Mouse (Mus musculus) C2C12 (cell line): ENCODE results near the gene Aldh3b3. TPM values are rescaled to one million over a fixed set of nuclear protein-coding genes. Genes with fewer than 3 reads are reported as not detected.

ENCODE experiments used
- H3K27me3 ChIP-seq: one replicate; pipeline ENCODE4 v1.6.1; 2011; ENCODE audit not compliant: control insufficient read depth, insufficient read depth, insufficient read length
- H3K36me3 ChIP-seq: one replicate; pipeline ENCODE4 v1.6.1; 2011; ENCODE audit not compliant: control insufficient read depth, insufficient read depth
- H3K4me3 ChIP-seq: one replicate; pipeline ENCODE4 v1.5.1; 2011; ENCODE audit warnings: mild to moderate bottlenecking, control low read depth; ENCODE audit not compliant: poor library complexity, insufficient read depth, severe bottlenecking
- H3K79me2 ChIP-seq: one replicate; pipeline ENCODE4 v1.6.1; 2011; ENCODE audit not compliant: control insufficient read depth, insufficient read depth
- H3K79me3 ChIP-seq: one replicate; pipeline ENCODE4 v1.6.1; 2011; ENCODE audit warnings: low read depth, control low read depth
- H3ac ChIP-seq: one replicate; pipeline ENCODE3; 2011; ENCODE audit warnings: low read depth; ENCODE audit not compliant: control insufficient read depth, insufficient read length
- CEBPB ChIP-seq: IDR thresholded peaks from one replicate; pipeline ENCODE4 v1.6.1; 2011; ENCODE audit warnings: low read depth, mild to moderate bottlenecking, control low read depth, moderate library complexity
- CTCF ChIP-seq: IDR thresholded peaks from one replicate; pipeline ENCODE4 v1.5.1; 2011; ENCODE audit not compliant: control insufficient read depth, insufficient read depth, insufficient read length
- FOSL1 ChIP-seq: IDR thresholded peaks from one replicate; pipeline ENCODE4 v1.8.0; 2011; ENCODE audit warnings: mild to moderate bottlenecking, low read length; ENCODE audit not compliant: poor library complexity, insufficient read depth, severe bottlenecking
- MAX ChIP-seq: IDR thresholded peaks from one replicate; pipeline ENCODE4 v1.6.1; 2011; ENCODE audit warnings: mild to moderate bottlenecking, control low read depth
- MYOD1 ChIP-seq: IDR thresholded peaks from one replicate; pipeline ENCODE4 v1.6.1; 2011; ENCODE audit warnings: low read depth; ENCODE audit not compliant: control insufficient read depth, insufficient read length
- MYOG ChIP-seq: IDR thresholded peaks from one replicate; pipeline ENCODE4 v1.6.1; 2011; ENCODE audit not compliant: control insufficient read depth, insufficient read length; ENCODE audit errors: extremely low read depth
- USF1 ChIP-seq: IDR thresholded peaks from one replicate; pipeline ENCODE4 v1.6.1; 2011; ENCODE audit warnings: low read depth, mild to moderate bottlenecking, control low read depth, moderate library complexity
- polyA plus RNA-seq: library from polyadenylated mRNA; unstranded; fragments of >200 nt; fragmentation: generic; extraction: Trizol; gene quantifications from one replicate; pipeline ENCODE4 v1.2.1, GENCODE M21; 2012; ENCODE audit warnings: missing spikeins

The Aldh3b3 gene
- polyA plus RNA-seq, 1 experiment = not detected

DNA sequence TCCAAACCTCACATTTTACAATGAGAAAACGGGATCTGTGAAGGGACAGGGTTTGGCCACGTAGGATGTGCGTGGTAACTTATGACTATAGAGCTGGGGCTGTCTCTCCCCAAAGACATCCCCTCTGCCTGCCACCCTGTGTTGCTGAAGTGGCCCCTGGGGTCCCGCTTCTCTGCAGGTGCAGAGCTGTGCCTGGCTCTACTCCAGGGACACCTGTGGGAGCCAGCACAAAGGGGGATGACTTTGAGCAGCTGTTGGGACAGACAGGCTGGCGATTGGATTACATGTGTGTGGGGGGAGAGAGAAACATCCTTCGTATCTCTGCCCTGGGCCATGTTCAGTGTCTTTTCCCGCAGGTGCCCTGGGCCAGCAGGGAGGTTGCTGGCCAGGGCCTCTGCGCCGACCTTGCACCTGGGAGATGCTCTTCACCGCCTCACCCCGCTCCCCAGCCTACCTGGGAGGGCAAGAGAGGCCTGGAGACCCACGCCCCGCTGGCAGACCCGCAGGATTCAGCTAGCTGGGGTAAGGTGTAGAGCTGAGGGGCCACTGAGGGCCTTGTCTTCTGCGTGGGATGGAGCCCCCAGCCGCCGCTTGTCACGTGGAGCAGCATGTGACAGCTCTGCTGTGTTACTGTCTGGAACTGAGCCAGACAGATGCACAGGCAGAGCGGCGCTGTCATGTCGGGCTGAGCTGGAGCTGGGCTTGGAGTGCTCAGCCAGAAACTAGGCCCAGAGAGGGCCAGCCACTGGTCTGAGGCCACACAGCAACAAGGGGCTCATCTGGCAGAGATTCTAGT is 28.0 kb upstream of the Aldh3b3 start:
- no peaks in the 10 kb centered on the region for H3K79me2 ChIP-seq
- H3ac ChIP-seq = no peak overlapping the region
- TF ChIP-seq MYOG (no peak), MYOD1 (no peak)
- no peaks in the 10 kb centered on the region for H3K79me3 ChIP-seq
- no peaks in the 10 kb centered on the region for H3K27me3 ChIP-seq
- H3K4me3 ChIP-seq = no peak overlapping the region
- H3K36me3 ChIP-seq = no peaks in the 10 kb centered on the region

DNA sequence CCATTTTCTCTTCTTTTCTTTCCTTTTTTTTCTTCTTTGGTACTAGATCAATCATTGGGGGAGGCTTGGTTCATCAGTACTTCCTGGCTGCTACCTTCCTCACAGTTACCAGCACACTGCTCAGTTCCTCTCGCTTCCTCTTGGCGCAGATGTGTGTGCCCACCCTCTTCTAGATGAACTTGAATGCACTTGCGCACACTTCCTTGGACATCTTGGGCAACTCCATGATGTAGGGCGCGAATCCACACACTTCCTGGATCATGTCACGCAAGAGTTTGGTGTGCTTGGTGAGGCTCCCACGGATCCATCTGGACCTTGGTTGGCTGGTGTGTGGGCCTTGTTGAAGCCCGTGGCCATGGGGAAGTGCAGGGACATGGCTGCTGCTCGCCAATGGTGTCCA is 26.7 kb upstream of the Aldh3b3 start:
- H3K79me3 ChIP-seq = no peaks in the 10 kb centered on the region
- no peak overlapping the region for H3K4me3 ChIP-seq
- no peak for TF ChIP-seq MAX
- no peak for TF ChIP-seq FOSL1
- no peak for TF ChIP-seq MYOG
- no peak overlapping the region for H3ac ChIP-seq
- H3K36me3 ChIP-seq = no peaks in the 10 kb centered on the region
- H3K27me3 ChIP-seq = no peaks in the 10 kb centered on the region
- no peaks in the 10 kb centered on the region for H3K79me2 ChIP-seq

DNA sequence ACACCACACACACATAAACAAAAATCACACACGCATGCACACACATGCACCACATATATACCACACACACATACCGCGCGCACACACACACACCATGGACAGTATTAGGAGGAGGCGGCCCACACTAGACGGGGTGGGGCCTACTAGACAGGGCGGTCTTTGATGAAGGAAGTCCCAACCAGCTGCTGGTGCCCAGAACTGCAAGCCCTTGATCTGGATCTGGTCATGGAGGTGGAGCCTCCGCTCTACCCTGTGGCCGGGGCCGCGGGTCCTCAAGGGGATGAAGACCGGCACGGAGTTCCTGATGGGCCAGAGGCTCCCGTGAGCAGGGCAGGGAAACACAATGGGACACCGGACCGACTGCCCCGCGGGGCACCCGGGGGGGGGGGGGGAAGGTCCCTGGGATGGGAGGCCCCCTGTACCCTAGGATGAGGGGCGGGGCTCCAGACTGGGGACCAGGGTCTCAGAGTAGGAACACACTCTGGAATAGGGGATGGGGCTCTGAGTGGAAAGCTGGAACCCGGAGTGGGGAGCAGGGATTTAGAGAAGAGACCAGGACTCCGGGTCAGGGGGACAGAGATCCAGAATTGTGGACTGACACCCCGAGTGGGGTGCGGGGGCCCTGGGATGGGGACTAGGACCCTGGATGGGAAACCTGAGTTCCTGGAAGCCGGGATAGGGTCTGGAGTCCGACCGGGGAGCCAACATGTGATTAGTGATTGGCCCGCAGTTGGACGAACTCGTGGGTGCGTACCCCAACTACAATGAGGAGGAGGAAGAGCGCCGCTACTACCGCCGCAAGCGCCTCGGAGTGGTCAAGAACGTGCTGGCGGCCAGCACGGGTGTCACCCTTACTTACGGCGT is 23.2 kb upstream of the Aldh3b3 start, which contains the start of gene Unc93b1:
Gene Unc93b1, plus strand, starts transcription at position 155 of the 864 bp plus-strand sequence.
- TF ChIP-seq MYOD1 (no peak), USF1 (no peak), CTCF (no peak), MAX (no peak), FOSL1 (no peak), MYOG (no peak), CEBPB (no peak)
- H3K27me3 ChIP-seq = no peaks in the 10 kb centered on the region
- H3K79me2 ChIP-seq = no peaks in the 10 kb centered on the region

DNA sequence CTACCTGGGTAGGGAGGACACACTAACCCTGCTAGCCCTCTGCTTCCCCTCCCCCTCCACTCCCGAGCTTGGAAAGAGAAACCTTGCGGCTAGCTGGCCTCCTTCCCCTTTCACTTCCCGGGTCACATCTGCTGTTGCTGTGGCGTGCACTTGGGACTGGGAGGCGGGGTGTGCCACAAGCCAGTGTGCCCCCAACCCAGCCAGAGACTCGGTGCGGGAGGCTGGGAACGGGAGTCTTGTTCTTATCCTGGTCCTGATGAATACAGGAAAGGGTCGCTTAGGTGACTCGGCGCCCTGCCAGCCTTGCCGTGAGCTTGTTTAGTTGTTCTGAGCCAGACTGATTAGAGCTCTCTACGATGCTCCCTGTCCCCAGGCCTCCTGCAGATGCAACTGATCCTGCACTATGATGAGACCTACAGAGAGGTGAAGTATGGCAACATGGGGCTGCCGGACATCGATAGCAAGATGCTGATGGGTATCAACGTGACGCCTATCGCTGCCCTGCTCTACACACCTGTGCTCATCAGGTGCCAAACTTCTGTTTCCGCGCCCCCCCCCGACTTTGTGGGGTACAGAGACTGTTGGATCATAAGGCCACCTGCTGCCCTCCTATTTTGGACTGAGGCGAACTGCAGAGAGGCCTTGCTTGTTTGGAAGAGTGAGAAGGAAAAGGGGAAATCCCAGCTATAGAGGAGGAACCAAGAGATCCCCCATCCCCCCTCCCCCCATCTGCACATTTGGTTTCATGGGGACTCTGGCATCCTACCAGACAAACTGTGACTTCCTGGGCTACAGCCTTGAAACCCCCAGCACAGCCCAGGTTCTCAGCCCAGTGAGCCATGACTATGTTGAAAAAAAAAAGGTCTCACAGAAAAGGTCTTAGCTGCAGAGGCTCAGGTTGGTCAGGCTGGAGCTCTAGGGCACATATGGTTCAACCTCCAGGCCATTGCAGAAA is 22.3 kb upstream of the Aldh3b3 start:
- no peaks in the 10 kb centered on the region for H3K79me3 ChIP-seq
- H3K36me3 ChIP-seq = no peaks in the 10 kb centered on the region
- no peak overlapping the region for H3ac ChIP-seq
- no peaks in the 10 kb centered on the region for H3K79me2 ChIP-seq
- H3K4me3 ChIP-seq = peak overlapping the region; percentile 0
- no peaks in the 10 kb centered on the region for H3K27me3 ChIP-seq
- TF ChIP-seq MYOD1 (no peak), MAX (no peak), FOSL1 (no peak), USF1 (no peak), CEBPB (no peak), MYOG (no peak), CTCF (no peak)

More for the DNA sequence above, 23.2 kb upstream of the Aldh3b3 start, which contains the start of gene Unc93b1:
- Histone ChIP-seq H3K36me3 (no peaks in the 10 kb centered on the region), H3K4me3 (peak within 1 kb of the TSS; percentile 0), H3ac (no peak within 1 kb of the TSS), H3K79me3 (no peaks in the 10 kb centered on the region)

DNA sequence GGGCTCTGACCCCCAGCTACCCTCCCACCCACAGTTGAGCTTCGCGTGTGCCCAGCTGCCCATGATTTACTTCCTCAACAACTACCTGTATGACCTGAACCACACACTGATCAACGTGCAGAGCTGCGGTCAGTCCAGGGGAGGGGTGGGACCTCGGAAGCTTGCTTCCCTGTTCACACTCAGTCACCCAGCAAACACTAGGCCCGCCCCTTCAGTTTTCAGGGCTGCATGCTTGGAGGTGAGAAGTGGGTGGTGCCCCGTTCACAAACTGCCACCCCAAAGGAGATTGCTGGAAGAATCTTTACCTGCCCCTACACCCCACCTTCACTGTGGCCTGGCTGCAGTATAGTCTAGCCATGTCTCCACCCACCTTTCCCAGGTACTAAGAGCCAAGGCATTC is 16.1 kb upstream of the Aldh3b3 start:
- no peaks in the 10 kb centered on the region for H3K36me3 ChIP-seq
- H3K4me3 ChIP-seq = no peak overlapping the region
- no peak for TF ChIP-seq FOSL1
- TF ChIP-seq CTCF = no peak
- TF ChIP-seq USF1 = no peak
- no peak for TF ChIP-seq CEBPB

More for the DNA sequence above, 16.1 kb upstream of the Aldh3b3 start:
- Histone ChIP-seq H3K79me3 (no peaks in the 10 kb centered on the region), H3K27me3 (no peaks in the 10 kb centered on the region), H3K79me2 (no peaks in the 10 kb centered on the region), H3ac (no peak overlapping the region)
